Mouse (Mus musculus) heart, embryonic 10.5 days (tissue): Measurements from ENCODE around the gene Gm20388. TPM values are rescaled to one million over a fixed set of nuclear protein-coding genes. Genes with fewer than 3 reads are reported as not detected.

Experiments
- DNase-seq: peaks from one replicate; pipeline ENCODE4 v3.0.0-alpha.2; 2017; ENCODE audit warnings: low spot score
- H3K27ac ChIP-seq: fragments of 300-500 bp; sonication (generic); 2 replicates; pipeline ENCODE4 v1.5.1; 2016; ENCODE audit warnings: mild to moderate bottlenecking
- H3K27me3 ChIP-seq: fragments of 300-500 bp; sonication (generic); 2 replicates; pipeline ENCODE4 v1.6.1; 2016; ENCODE audit warnings: mild to moderate bottlenecking; ENCODE audit not compliant: poor library complexity, insufficient read depth, severe bottlenecking
- H3K36me3 ChIP-seq: fragments of 300-500 bp; sonication (generic); 2 replicates; pipeline ENCODE4 v1.6.1; 2016; ENCODE audit warnings: mild to moderate bottlenecking, moderate library complexity
- H3K4me1 ChIP-seq: fragments of 300-500 bp; sonication (generic); 2 replicates; pipeline ENCODE4 v1.6.1; 2016; ENCODE audit warnings: mild to moderate bottlenecking
- H3K4me3 ChIP-seq: fragments of 300-500 bp; sonication (generic); 2 replicates; pipeline ENCODE4 v1.5.1; 2016; ENCODE audit warnings: mild to moderate bottlenecking, moderate library complexity
- H3K9me3 ChIP-seq: fragments of 300-500 bp; sonication (generic); 2 replicates; pipeline ENCODE4 v1.6.1; 2016; ENCODE audit warnings: mild to moderate bottlenecking, moderate library complexity
- WGBS: fragments of 180-500 bp; shearing (Covaris S2); methylation state at CpG from one replicate; pipeline ENCODE4 v1.1.7; 2016; 5-methylcytosine and 5-hydroxymethylcytosine counted together
- polyA plus RNA-seq: library from polyadenylated mRNA; unstranded; fragments of >200 nt; fragmentation: Nextera tagmentation; extraction: Ambion mirVana; gene quantifications from 2 replicates; pipeline ENCODE4 v1.2.1, GENCODE M21; 2016

The Gm20388 gene
- polyA plus RNA-seq, 1 experiment from 2014 or later = 4.5 TPM

GRCm38 (mm10) chr8:123819683-123820610 lies 3909.3 kb downstream of the Gm20388 start:
- H3K4me3 ChIP-seq = no peak overlapping the region
- H3K27me3 ChIP-seq = no peaks in the 10 kb centered on the region
- no peaks in the 10 kb centered on the region for H3K9me3 ChIP-seq
- 90% methylated on average over 19 of the region's 19 CpGs for WGBS
- H3K27ac ChIP-seq = no peak overlapping the region
- peaks cover 49% of the 10 kb centered on the region for H3K36me3 ChIP-seq
- no peak for DNase-seq
- peaks cover 17% of the 10 kb centered on the region for H3K4me1 ChIP-seq

GRCm38 (mm10) chr8:123820780-123821179 lies 3910.1 kb downstream of the Gm20388 start:
- H3K27ac ChIP-seq = no peak overlapping the region
- peaks cover 52% of the 10 kb centered on the region for H3K36me3 ChIP-seq
- H3K9me3 ChIP-seq = no peaks in the 10 kb centered on the region

GRCm38 (mm10) chr8:123823111-123823510 lies 3912.5 kb downstream of the Gm20388 start:
- Histone ChIP-seq H3K4me1 (peaks cover 10% of the 10 kb centered on the region), H3K27me3 (no peaks in the 10 kb centered on the region), H3K36me3 (peaks cover 67% of the 10 kb centered on the region), H3K9me3 (no peaks in the 10 kb centered on the region), H3K27ac (no peak overlapping the region), H3K4me3 (no peak overlapping the region)
- WGBS = 95% methylated on average over 10 of the region's 10 CpGs
- DNase-seq = no peak

More at GRCm38 (mm10) chr8:123820780-123821179, 3910.1 kb downstream of the Gm20388 start:
- 87% methylated on average over 6 of the region's 6 CpGs for WGBS
- no peak for DNase-seq
- peaks cover 17% of the 10 kb centered on the region for H3K4me1 ChIP-seq
- H3K27me3 ChIP-seq = no peaks in the 10 kb centered on the region
- no peak overlapping the region for H3K4me3 ChIP-seq

- WGBS = 75% methylated on average over 18 of the region's 18 CpGs
- H3K4me1 ChIP-seq = peaks cover 10% of the 10 kb centered on the region
- no peaks in the 10 kb centered on the region for H3K27me3 ChIP-seq
- no peak overlapping the region for H3K27ac ChIP-seq
- no peak overlapping the region for H3K4me3 ChIP-seq
- H3K36me3 ChIP-seq = peaks cover 69% of the 10 kb centered on the region
- H3K9me3 ChIP-seq = no peaks in the 10 kb centered on the region
- DNase-seq = no peak
These were observed 3913.0 kb downstream of the Gm20388 start for GRCm38 (mm10) chr8:123823532-123824123.

GRCm38 (mm10) chr8:123826001-123826400 lies 3915.4 kb downstream of the Gm20388 start:
- WGBS = 55% methylated on average over 9 of the region's 9 CpGs
- H3K36me3 ChIP-seq = peaks cover 81% of the 10 kb centered on the region
- no peaks in the 10 kb centered on the region for H3K27me3 ChIP-seq
- H3K4me1 ChIP-seq = peaks cover 10% of the 10 kb centered on the region
- no peak for DNase-seq
- H3K9me3 ChIP-seq = no peaks in the 10 kb centered on the region
- H3K4me3 ChIP-seq = no peak overlapping the region
- no peak overlapping the region for H3K27ac ChIP-seq

GRCm38 (mm10) chr8:123826758-123827157 lies 3916.1 kb downstream of the Gm20388 start:
- no peaks in the 10 kb centered on the region for H3K27me3 ChIP-seq
- 92% methylated on average over 7 of the region's 7 CpGs for WGBS
- no peak overlapping the region for H3K27ac ChIP-seq
- H3K4me1 ChIP-seq = peaks cover 10% of the 10 kb centered on the region
- H3K9me3 ChIP-seq = no peaks in the 10 kb centered on the region
- H3K4me3 ChIP-seq = no peak overlapping the region
- DNase-seq = no peak
- peaks cover 88% of the 10 kb centered on the region for H3K36me3 ChIP-seq

GRCm38 (mm10) chr8:123827523-123827922 lies 3916.9 kb downstream of the Gm20388 start:
- Histone ChIP-seq H3K36me3 (peaks cover 90% of the 10 kb centered on the region), H3K4me1 (peaks cover 10% of the 10 kb centered on the region), H3K9me3 (no peaks in the 10 kb centered on the region), H3K4me3 (no peak overlapping the region), H3K27me3 (no peaks in the 10 kb centered on the region), H3K27ac (no peak overlapping the region)
- no peak for DNase-seq
- 88% methylated on average over 13 of the region's 13 CpGs for WGBS

GRCm38 (mm10) chr8:123832757-123833156 lies 3922.1 kb downstream of the Gm20388 start:
- Histone ChIP-seq H3K9me3 (no peaks in the 10 kb centered on the region), H3K27ac (no peak overlapping the region), H3K36me3 (peaks cover 97% of the 10 kb centered on the region), H3K4me1 (no peaks in the 10 kb centered on the region), H3K4me3 (no peak overlapping the region), H3K27me3 (no peaks in the 10 kb centered on the region)
- 95% methylated on average over 4 of the region's 4 CpGs for WGBS
- DNase-seq = no peak

- 51% methylated on average over 9 of the region's 9 CpGs for WGBS
- no peak overlapping the region for H3K27ac ChIP-seq
- no peaks in the 10 kb centered on the region for H3K4me1 ChIP-seq
- H3K27me3 ChIP-seq = no peaks in the 10 kb centered on the region
- no peak overlapping the region for H3K4me3 ChIP-seq
- peaks cover 70% of the 10 kb centered on the region for H3K36me3 ChIP-seq
- H3K9me3 ChIP-seq = no peaks in the 10 kb centered on the region
- no peak for DNase-seq
These were observed 3924.8 kb downstream of the Gm20388 start for GRCm38 (mm10) chr8:123835451-123835850.

- H3K27me3 ChIP-seq = no peaks in the 10 kb centered on the region
- no peaks in the 10 kb centered on the region for H3K4me1 ChIP-seq
- H3K9me3 ChIP-seq = no peaks in the 10 kb centered on the region
- peaks cover 61% of the 10 kb centered on the region for H3K36me3 ChIP-seq
- H3K4me3 ChIP-seq = no peak overlapping the region
- no peak overlapping the region for H3K27ac ChIP-seq
- no peak for DNase-seq
- 89% methylated on average over 6 of the region's 6 CpGs for WGBS
These were observed 3925.7 kb downstream of the Gm20388 start for GRCm38 (mm10) chr8:123836354-123836753.

- DNase-seq = no peak
- Histone ChIP-seq H3K4me3 (no peak overlapping the region), H3K36me3 (peaks cover 40% of the 10 kb centered on the region), H3K4me1 (no peaks in the 10 kb centered on the region), H3K9me3 (no peaks in the 10 kb centered on the region), H3K27me3 (no peaks in the 10 kb centered on the region), H3K27ac (no peak overlapping the region)
- WGBS = 65% methylated on average over 9 of the region's 9 CpGs
These were observed 3927.9 kb downstream of the Gm20388 start for GRCm38 (mm10) chr8:123838496-123838895.

- Histone ChIP-seq H3K27ac (no peak overlapping the region), H3K27me3 (no peaks in the 10 kb centered on the region), H3K4me1 (no peaks in the 10 kb centered on the region), H3K36me3 (peaks cover 18% of the 10 kb centered on the region), H3K4me3 (no peak overlapping the region), H3K9me3 (no peaks in the 10 kb centered on the region)
- no peak for DNase-seq
- 88% methylated on average over 15 of the region's 15 CpGs for WGBS
These were observed 3930.1 kb downstream of the Gm20388 start for GRCm38 (mm10) chr8:123840578-123841345.

GRCm38 (mm10) chr8:123842086-123842485 lies 3931.4 kb downstream of the Gm20388 start:
- peaks cover 7% of the 10 kb centered on the region for H3K36me3 ChIP-seq
- H3K9me3 ChIP-seq = no peaks in the 10 kb centered on the region
- no peak overlapping the region for H3K4me3 ChIP-seq
- no peaks in the 10 kb centered on the region for H3K4me1 ChIP-seq
- 92% methylated on average over 12 of the region's 12 CpGs for WGBS
- no peak for DNase-seq
- H3K27me3 ChIP-seq = no peaks in the 10 kb centered on the region
- H3K27ac ChIP-seq = no peak overlapping the region
